Mouse (Mus musculus): Measurements from ENCODE around the gene Tbc1d24. TPM values are rescaled to one million over a fixed set of nuclear protein-coding genes. Genes with fewer than 3 reads are reported as not detected.
"Not testable (repeated sequence)": the region's sequence is repeated elsewhere in the genome, so short reads cannot be mapped to it uniquely, and the experiment has no call there.

The Tbc1d24 gene
- polyA plus RNA-seq, 1 experiment from 2014 or later = 34.7 TPM

GRCm38 (mm10) chr17:24137226-24137880, 68.0 kb downstream of the Tbc1d24 start:
- no peaks in the 10 kb centered on the region for H3K9me3 ChIP-seq (ENCODE audit: control insufficient read depth, low read length)
- 83% methylated on average over 2 of the region's 2 CpGs for WGBS
- no peak overlapping the region for H3K9ac ChIP-seq (replicated peaks; ENCODE audit: low read depth, low read length)
- H3K27me3 ChIP-seq (ENCODE audit: control insufficient read depth, insufficient read depth, low read length) = no peaks in the 10 kb centered on the region
- no peak for ATAC-seq (ENCODE audit: low read depth)
- H3K27ac ChIP-seq (ENCODE audit: low read depth, low read length) = no peak overlapping the region
- no peaks in the 10 kb centered on the region for H3K36me3 ChIP-seq (ENCODE audit: control insufficient read depth, insufficient read depth, low read length)
- H3K4me1 ChIP-seq (ENCODE audit: control insufficient read depth, insufficient read depth, low read length) = peaks cover 13% of the 10 kb centered on the region
- no peak overlapping the region for H3K4me2 ChIP-seq (ENCODE audit: low read depth, low read length)
- no peak overlapping the region for H3K4me3 ChIP-seq (ENCODE audit: low read depth, low read length)

GRCm38 (mm10) chr17:24134062-24134461, 71.3 kb downstream of the Tbc1d24 start:
- no peak overlapping the region for H3K4me2 ChIP-seq (ENCODE audit: low read depth, low read length)
- H3K27ac ChIP-seq (ENCODE audit: low read depth, low read length) = no peak overlapping the region
- no peaks in the 10 kb centered on the region for H3K4me1 ChIP-seq (ENCODE audit: control insufficient read depth, insufficient read depth, low read length)
- no peaks in the 10 kb centered on the region for H3K27me3 ChIP-seq (ENCODE audit: control insufficient read depth, insufficient read depth, low read length)
- ATAC-seq (ENCODE audit: low read depth) = no peak
- no peak overlapping the region for H3K4me3 ChIP-seq (ENCODE audit: low read depth, low read length)
- no peaks in the 10 kb centered on the region for H3K36me3 ChIP-seq (ENCODE audit: control insufficient read depth, insufficient read depth, low read length)
- no peaks in the 10 kb centered on the region for H3K9me3 ChIP-seq (ENCODE audit: control insufficient read depth, low read length)
- H3K9ac ChIP-seq (replicated peaks; ENCODE audit: low read depth, low read length) = no peak overlapping the region

GRCm38 (mm10) chr17:24132919-24133318, 72.4 kb downstream of the Tbc1d24 start:
- not testable (repeated sequence) for H3K4me3 ChIP-seq (ENCODE audit: low read depth, low read length); H3K27ac ChIP-seq (ENCODE audit: low read depth, low read length); H3K9me3 ChIP-seq (ENCODE audit: control insufficient read depth, low read length); H3K4me2 ChIP-seq (ENCODE audit: low read depth, low read length); ATAC-seq (ENCODE audit: low read depth); H3K9ac ChIP-seq (replicated peaks; ENCODE audit: low read depth, low read length); H3K4me1 ChIP-seq (ENCODE audit: control insufficient read depth, insufficient read depth, low read length); H3K27me3 ChIP-seq (ENCODE audit: control insufficient read depth, insufficient read depth, low read length); H3K36me3 ChIP-seq (ENCODE audit: control insufficient read depth, insufficient read depth, low read length)
- 91% methylated on average over 4 of the region's 4 CpGs for WGBS

GRCm38 (mm10) chr17:24131570-24131969, 73.8 kb downstream of the Tbc1d24 start:
- Histone ChIP-seq H3K9ac (replicated peaks; ENCODE audit: low read depth, low read length) (no peak overlapping the region), H3K27ac (ENCODE audit: low read depth, low read length) (no peak overlapping the region), H3K27me3 (ENCODE audit: control insufficient read depth, insufficient read depth, low read length) (no peaks in the 10 kb centered on the region), H3K9me3 (ENCODE audit: control insufficient read depth, low read length) (no peaks in the 10 kb centered on the region), H3K36me3 (ENCODE audit: control insufficient read depth, insufficient read depth, low read length) (no peaks in the 10 kb centered on the region), H3K4me3 (ENCODE audit: low read depth, low read length) (no peak overlapping the region), H3K4me1 (ENCODE audit: control insufficient read depth, insufficient read depth, low read length) (no peaks in the 10 kb centered on the region), H3K4me2 (ENCODE audit: low read depth, low read length) (no peak overlapping the region)
- ATAC-seq (ENCODE audit: low read depth) = no peak
- 87% methylated on average over 3 of the region's 3 CpGs for WGBS

- H3K27me3 ChIP-seq (ENCODE audit: control insufficient read depth, insufficient read depth, low read length); H3K4me3 ChIP-seq (ENCODE audit: low read depth, low read length); H3K4me2 ChIP-seq (ENCODE audit: low read depth, low read length); H3K4me1 ChIP-seq (ENCODE audit: control insufficient read depth, insufficient read depth, low read length); ATAC-seq (ENCODE audit: low read depth); H3K9me3 ChIP-seq (ENCODE audit: control insufficient read depth, low read length); H3K36me3 ChIP-seq (ENCODE audit: control insufficient read depth, insufficient read depth, low read length); H3K9ac ChIP-seq (replicated peaks; ENCODE audit: low read depth, low read length); H3K27ac ChIP-seq (ENCODE audit: low read depth, low read length): not testable (repeated sequence)
- WGBS = 95% methylated on average over 4 of the region's 4 CpGs
These were observed 76.1 kb downstream of the Tbc1d24 start for GRCm38 (mm10) chr17:24129246-24129645.

GRCm38 (mm10) chr17:24127592-24127991, 77.8 kb downstream of the Tbc1d24 start:
- no peak for ATAC-seq (ENCODE audit: low read depth)
- no peak overlapping the region for H3K4me2 ChIP-seq (ENCODE audit: low read depth, low read length)
- WGBS = 90% methylated on average over 1 of the region's 1 CpGs
- no peaks in the 10 kb centered on the region for H3K27me3 ChIP-seq (ENCODE audit: control insufficient read depth, insufficient read depth, low read length)
- H3K9ac ChIP-seq (replicated peaks; ENCODE audit: low read depth, low read length) = no peak overlapping the region
- no peak overlapping the region for H3K4me3 ChIP-seq (ENCODE audit: low read depth, low read length)
- no peaks in the 10 kb centered on the region for H3K36me3 ChIP-seq (ENCODE audit: control insufficient read depth, insufficient read depth, low read length)
- no peaks in the 10 kb centered on the region for H3K4me1 ChIP-seq (ENCODE audit: control insufficient read depth, insufficient read depth, low read length)
- no peak overlapping the region for H3K27ac ChIP-seq (ENCODE audit: low read depth, low read length)
- H3K9me3 ChIP-seq (ENCODE audit: control insufficient read depth, low read length) = no peaks in the 10 kb centered on the region

- H3K9me3 ChIP-seq (ENCODE audit: control insufficient read depth, low read length) = no peaks in the 10 kb centered on the region
- H3K9ac ChIP-seq (replicated peaks; ENCODE audit: low read depth, low read length) = no peak overlapping the region
- no peaks in the 10 kb centered on the region for H3K36me3 ChIP-seq (ENCODE audit: control insufficient read depth, insufficient read depth, low read length)
- no peak overlapping the region for H3K27ac ChIP-seq (ENCODE audit: low read depth, low read length)
- H3K4me2 ChIP-seq (ENCODE audit: low read depth, low read length) = no peak overlapping the region
- no peaks in the 10 kb centered on the region for H3K27me3 ChIP-seq (ENCODE audit: control insufficient read depth, insufficient read depth, low read length)
- H3K4me1 ChIP-seq (ENCODE audit: control insufficient read depth, insufficient read depth, low read length) = no peaks in the 10 kb centered on the region
- 88% methylated on average over 3 of the region's 3 CpGs for WGBS
- ATAC-seq (ENCODE audit: low read depth) = no peak
- H3K4me3 ChIP-seq (ENCODE audit: low read depth, low read length) = no peak overlapping the region
These were observed 78.6 kb downstream of the Tbc1d24 start for GRCm38 (mm10) chr17:24126801-24127200.

Small RNA genes within 50 kb of the gene (microRNA-seq; reads per million reads assigned to microRNA genes)
- 1.1 reads per million for gene Mir5134
- gene Mir6965 = not detected

Other genes starting within 250 kb of the Tbc1d24 start
- 0.31 TPM in 1 of 2 replicates, not detected in the other for gene Prss30, start 225.0 kb downstream of the Tbc1d24 start, polyA plus RNA-seq (2014; fragmentation: Nextera tagmentation; extraction: Ambion mirVana)
- gene Prss22, start 207.5 kb downstream of the Tbc1d24 start, polyA plus RNA-seq (2014; fragmentation: Nextera tagmentation; extraction: Ambion mirVana) = not detected in 2 replicates
- gene Prss27, start 167.4 kb downstream of the Tbc1d24 start, polyA plus RNA-seq (2014; fragmentation: Nextera tagmentation; extraction: Ambion mirVana) = 0.16 and 0.21 TPM in 2 replicates
- gene Kctd5, start 132.1 kb downstream of the Tbc1d24 start, polyA plus RNA-seq (2014; fragmentation: Nextera tagmentation; extraction: Ambion mirVana) = 70.3 and 79.2 TPM in 2 replicates
- 80.5 and 83.9 TPM in 2 replicates for gene Pdpk1, start 54.6 kb downstream of the Tbc1d24 start, polyA plus RNA-seq (2014; fragmentation: Nextera tagmentation; extraction: Ambion mirVana)
- 28.8 and 31.6 TPM in 2 replicates for gene Amdhd2, start 41.8 kb downstream of the Tbc1d24 start, polyA plus RNA-seq (2014; fragmentation: Nextera tagmentation; extraction: Ambion mirVana)
- gene Atp6v0c, start 35.9 kb downstream of the Tbc1d24 start, polyA plus RNA-seq (2014; fragmentation: Nextera tagmentation; extraction: Ambion mirVana) = 1,444 and 1,794 TPM in 2 replicates
- gene Ntn3, start 4.0 kb upstream of the Tbc1d24 start, polyA plus RNA-seq (2014; fragmentation: Nextera tagmentation; extraction: Ambion mirVana) = 5.0 and 5.3 TPM in 2 replicates
- gene Tedc2, start 15.3 kb upstream of the Tbc1d24 start, polyA plus RNA-seq (2014; fragmentation: Nextera tagmentation; extraction: Ambion mirVana) = 10.0 and 11.2 TPM in 2 replicates
- 7.0 and 11.1 TPM in 2 replicates for gene Ccnf, start 45.9 kb upstream of the Tbc1d24 start, polyA plus RNA-seq (2014; fragmentation: Nextera tagmentation; extraction: Ambion mirVana)
- 0.68 and 0.87 TPM in 2 replicates for gene Abca17, start 145.5 kb upstream of the Tbc1d24 start, polyA plus RNA-seq (2014; fragmentation: Nextera tagmentation; extraction: Ambion mirVana)
- gene Abca3, start 146.4 kb upstream of the Tbc1d24 start, polyA plus RNA-seq (2014; fragmentation: Nextera tagmentation; extraction: Ambion mirVana) = 33.0 and 37.1 TPM in 2 replicates
- gene Rnps1, start 209.0 kb upstream of the Tbc1d24 start, polyA plus RNA-seq (2014; fragmentation: Nextera tagmentation; extraction: Ambion mirVana) = 285 and 287 TPM in 2 replicates
- 44.2 and 49.9 TPM in 2 replicates for gene Eci1, start 221.1 kb upstream of the Tbc1d24 start, polyA plus RNA-seq (2014; fragmentation: Nextera tagmentation; extraction: Ambion mirVana)
- gene Dnase1l2, start 237.5 kb upstream of the Tbc1d24 start, polyA plus RNA-seq (2014; fragmentation: Nextera tagmentation; extraction: Ambion mirVana) = 6.5 and 7.5 TPM in 2 replicates